Mouse (Mus musculus): ENCODE data around the gene C2cd2l. TPM values are rescaled to one million over a fixed set of nuclear protein-coding genes. Genes with fewer than 3 reads are reported as not detected.

C2cd2l gene
- total RNA-seq, 2 experiments from 2014 or later: 196 to 200 TPM

GRCm38 (mm10) chr9:44283183-44283582 lies 36.9 kb downstream of the C2cd2l start:
- no peak for DNase-seq (ENCODE audit: extremely low spot score in 1 of 2, low spot score in 1 of 2)

DNA sequence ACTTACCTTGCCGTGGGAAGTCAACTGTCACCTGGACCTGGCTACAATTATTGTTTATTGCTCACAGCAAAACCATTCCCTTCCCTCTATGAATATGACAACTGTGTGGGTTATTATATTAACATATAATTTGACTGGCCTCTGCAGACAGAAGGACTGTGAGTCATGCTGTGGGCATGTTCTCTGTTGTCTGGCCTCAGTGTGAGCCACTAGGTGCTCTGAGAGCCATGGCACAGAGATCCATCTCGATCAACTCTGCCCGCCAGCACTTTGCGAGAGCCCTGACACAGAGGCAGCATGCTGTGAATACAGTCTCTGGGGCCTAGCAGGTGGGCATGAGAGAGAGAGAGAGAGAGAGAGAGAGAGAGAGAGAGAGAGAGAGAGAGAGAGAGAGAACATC lies 50.1 kb downstream of the C2cd2l start:
- no peak for DNase-seq (ENCODE audit: extremely low spot score in 1 of 2, low spot score in 1 of 2)

- DNase-seq (ENCODE audit: extremely low spot score in 1 of 2, low spot score in 1 of 2): peak in 1 of 2 experiments; percentile 39
These were observed 51.0 kb downstream of the C2cd2l start for GRCm38 (mm10) chr9:44269077-44269476.

GRCm38 (mm10) chr9:44268432-44268831 lies 51.7 kb downstream of the C2cd2l start, which contains the start of gene Nlrx1:
Gene Nlrx1, minus strand, starts transcription at chr9:44268599.
- DNase-seq (ENCODE audit: extremely low spot score in 1 of 2, low spot score in 1 of 2): no peak

- DNase-seq (ENCODE audit: extremely low spot score in 1 of 2, low spot score in 1 of 2): peak; percentile 79 to 80
These were observed 52.1 kb downstream of the C2cd2l start for GRCm38 (mm10) chr9:44268027-44268360.

DNA sequence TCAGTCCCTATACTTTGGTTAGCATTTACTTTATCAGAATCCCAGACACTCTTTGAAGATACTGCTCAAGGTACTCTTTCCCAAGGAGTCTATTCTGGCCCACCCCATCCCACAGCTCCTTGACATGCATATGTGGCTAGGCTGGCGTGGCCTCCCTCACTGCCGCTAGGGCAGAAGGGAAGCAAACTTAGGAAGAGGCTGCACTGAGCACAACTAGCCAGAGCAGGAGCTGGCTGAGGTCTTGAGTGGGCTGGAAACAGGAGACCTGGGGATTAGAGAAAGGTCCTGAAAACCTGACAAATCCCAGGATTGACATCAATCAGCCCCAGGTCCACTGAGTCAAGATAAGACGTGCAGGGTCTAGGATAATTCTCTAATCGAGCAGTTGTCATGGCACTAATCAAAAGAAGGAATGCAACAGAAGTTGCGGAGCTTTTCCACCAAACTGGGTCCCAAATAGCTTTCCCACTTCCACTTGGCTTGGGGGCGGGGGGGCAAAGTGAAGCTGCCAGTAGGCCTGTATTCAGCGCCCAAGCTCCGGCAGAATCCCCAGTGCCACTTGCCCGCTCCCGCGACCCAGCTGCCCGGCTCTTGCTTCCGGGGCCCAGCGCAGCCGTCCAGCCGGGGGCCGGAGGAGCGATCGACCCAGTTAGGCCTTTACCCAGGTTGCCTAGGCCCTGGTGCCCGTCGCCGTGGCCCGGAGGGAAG lies 52.6 kb downstream of the C2cd2l start:
- peak in 1 of 2 experiments; percentile 33 for DNase-seq (ENCODE audit: extremely low spot score in 1 of 2, low spot score in 1 of 2)

GRCm38 (mm10) chr9:44266478-44267226 lies 53.4 kb downstream of the C2cd2l start:
- no peak for DNase-seq (ENCODE audit: extremely low spot score in 1 of 2, low spot score in 1 of 2)

GRCm38 (mm10) chr9:44261388-44261787 lies 58.7 kb downstream of the C2cd2l start:
- DNase-seq (ENCODE audit: extremely low spot score in 1 of 2, low spot score in 1 of 2): no peak

Small RNAs within 50 kb of the gene (microRNA-seq; reads per million reads assigned to microRNA genes)
- 0 reads per million in 2 experiments for gene Gm44335

Other genes starting within 250 kb of the C2cd2l start
- under 1 TPM; 0.31 to 0.49 TPM for gene Mfrp, start 218.6 kb downstream of the C2cd2l start, total RNA-seq (2021)
- 10 to 100 TPM; 13.6 to 16.8 TPM for gene C1qtnf5, start 213.0 kb downstream of the C2cd2l start, total RNA-seq (2021)
- under 1 TPM in 1 of 2 experiments, not detected in 1; 0.28 TPM for gene Gm49380, start 206.8 kb downstream of the C2cd2l start, total RNA-seq (2021)
- 10 to 100 TPM; 30.3 to 33.0 TPM for gene Rnf26, start 206.8 kb downstream of the C2cd2l start, total RNA-seq (2021)
- 10 to 100 TPM; 22.5 to 29.3 TPM for gene Mcam, start 185.8 kb downstream of the C2cd2l start, total RNA-seq (2021)
- gene Cbl, start 86.2 kb downstream of the C2cd2l start, total RNA-seq (2021): 10 to 100 TPM; 49.2 to 63.4 TPM
- gene Ccdc153, start 79.6 kb downstream of the C2cd2l start, total RNA-seq (2021): 1 to 10 TPM; 1.9 to 5.4 TPM
- gene Pdzd3, start 68.8 kb downstream of the C2cd2l start, total RNA-seq (2021): 1 to 10 TPM; 1.3 to 1.4 TPM
- gene Nlrx1, start 51.7 kb downstream of the C2cd2l start, total RNA-seq (2021): 10 to 100 TPM; 12.8 to 14.7 TPM
- gene Abcg4, start 31.7 kb downstream of the C2cd2l start, total RNA-seq (2021): 10 to 100 TPM; 65.0 to 79.6 TPM
- gene Hinfp, start 14.6 kb downstream of the C2cd2l start, total RNA-seq (2021): 10 to 100 TPM; 28.1 to 31.2 TPM
- gene Dpagt1, start 5.7 kb upstream of the C2cd2l start, total RNA-seq (2021): 10 to 100 TPM; 14.2 to 15.8 TPM
- gene H2afx, start 14.4 kb upstream of the C2cd2l start, total RNA-seq (2021): 10 to 100 TPM; 50.6 to 58.4 TPM
- 10 to 100 TPM; 17.9 to 23.6 TPM for gene Hmbs, start 23.9 kb upstream of the C2cd2l start, total RNA-seq (2021)
- gene Vps11, start 41.4 kb upstream of the C2cd2l start, total RNA-seq (2021): 10 to 100 TPM; 49.0 to 51.4 TPM
- 100 to 1,000 TPM; 114 to 123 TPM for gene Hyou1, start 59.2 kb upstream of the C2cd2l start, total RNA-seq (2021)
- gene Slc37a4, start 76.6 kb upstream of the C2cd2l start, total RNA-seq (2021): 10 to 100 TPM; 32.6 to 34.7 TPM
- gene Rps25, start 86.9 kb upstream of the C2cd2l start, total RNA-seq (2021): 100 to 1,000 TPM; 616 to 726 TPM
- 10 to 100 TPM; 65.1 to 76.5 TPM for gene Trappc4, start 87.3 kb upstream of the C2cd2l start, total RNA-seq (2021)
- 10 to 100 TPM; 16.8 to 24.1 TPM for gene Ccdc84, start 98.3 kb upstream of the C2cd2l start, total RNA-seq (2021)
- not detected for gene Foxr1, start 120.9 kb upstream of the C2cd2l start, total RNA-seq (2021)
- gene Upk2, start 134.7 kb upstream of the C2cd2l start, total RNA-seq (2021): not detected
- 10 to 100 TPM; 59.2 to 78.1 TPM for gene Bcl9l, start 162.5 kb upstream of the C2cd2l start, total RNA-seq (2021)
- gene Cxcr5, start 241.6 kb upstream of the C2cd2l start, total RNA-seq (2021): not detected